Mouse (Mus musculus) heart, postnatal 0 days (tissue): ENCODE measurements at regions not wholly inside any gene's neighbourhood (a gene's known extent, or its start where the extent isn't known, plus 50 kb on each side); places are given as distances from the start of the nearest gene placed in this dataset.

ENCODE experiments used
- ATAC-seq: fragments of 200-750 bp; cut with Nextera tagmentation; 2 replicates; pipeline ENCODE4 v1.8.0; 2017; ENCODE audit warnings: low read depth, moderate number of reproducible peaks, moderate library complexity; ENCODE audit not compliant: insufficient read depth
- DNase-seq: peaks from one replicate; pipeline ENCODE4 v3.0.0-alpha.2; 2016; ENCODE audit warnings: low spot score
- H3K27ac ChIP-seq: fragments of 300-500 bp; sonication (generic); 2 replicates; pipeline ENCODE4 v1.5.1; 2014; ENCODE audit warnings: low read depth, mild to moderate bottlenecking
- H3K27me3 ChIP-seq: fragments of 300-500 bp; sonication (generic); 2 replicates; pipeline ENCODE4 v1.6.1; 2014; ENCODE audit warnings: low read length, mixed read lengths; ENCODE audit not compliant: control insufficient read depth, insufficient read depth
- H3K36me3 ChIP-seq: fragments of 300-500 bp; sonication (generic); replicated peaks from 2 replicates; pipeline ENCODE4 v1.6.1; 2014; ENCODE audit warnings: low read length, mixed read lengths; ENCODE audit not compliant: control insufficient read depth, insufficient read depth
- H3K4me1 ChIP-seq: fragments of 300-500 bp; sonication (generic); 2 replicates; pipeline ENCODE4 v1.6.1; 2014; ENCODE audit warnings: antibody characterized with exemption; ENCODE audit not compliant: control insufficient read depth, insufficient read depth
- H3K4me2 ChIP-seq: fragments of 300-500 bp; sonication (generic); 2 replicates; pipeline ENCODE4 v1.6.1; 2014; ENCODE audit warnings: low read depth, mild to moderate bottlenecking, low read length, moderate library complexity
- H3K4me3 ChIP-seq: fragments of 300-500 bp; sonication (generic); 2 replicates; pipeline ENCODE4 v1.5.1; 2014; ENCODE audit warnings: low read depth, low read length
- H3K9ac ChIP-seq: fragments of 300-500 bp; sonication (generic); replicated peaks from 2 replicates; pipeline ENCODE4 v1.6.1; 2014; ENCODE audit warnings: low read depth, low read length, mixed read lengths
- H3K9me3 ChIP-seq: fragments of 300-500 bp; sonication (generic); replicated peaks from 2 replicates; pipeline ENCODE4 v1.6.1; 2016; ENCODE audit warnings: low read length; ENCODE audit not compliant: control insufficient read depth
- CTCF ChIP-seq: IDR thresholded peaks from 2 replicates; pipeline ENCODE4 v1.5.1; 2016; ENCODE audit warnings: antibody characterized with exemption, control low read depth, low read depth
- EP300 ChIP-seq: IDR thresholded peaks from 2 replicates; pipeline ENCODE4 v1.6.1; 2016; ENCODE audit warnings: antibody characterized with exemption, low read depth
- WGBS: fragments of 180-500 bp; shearing (Covaris S2); extraction: QIAGEN DNeasy Blood & Tissue Kit; methylation state at CpG from one replicate; pipeline ENCODE4 v1.1.7; 2014; 5-methylcytosine and 5-hydroxymethylcytosine counted together

DNA sequence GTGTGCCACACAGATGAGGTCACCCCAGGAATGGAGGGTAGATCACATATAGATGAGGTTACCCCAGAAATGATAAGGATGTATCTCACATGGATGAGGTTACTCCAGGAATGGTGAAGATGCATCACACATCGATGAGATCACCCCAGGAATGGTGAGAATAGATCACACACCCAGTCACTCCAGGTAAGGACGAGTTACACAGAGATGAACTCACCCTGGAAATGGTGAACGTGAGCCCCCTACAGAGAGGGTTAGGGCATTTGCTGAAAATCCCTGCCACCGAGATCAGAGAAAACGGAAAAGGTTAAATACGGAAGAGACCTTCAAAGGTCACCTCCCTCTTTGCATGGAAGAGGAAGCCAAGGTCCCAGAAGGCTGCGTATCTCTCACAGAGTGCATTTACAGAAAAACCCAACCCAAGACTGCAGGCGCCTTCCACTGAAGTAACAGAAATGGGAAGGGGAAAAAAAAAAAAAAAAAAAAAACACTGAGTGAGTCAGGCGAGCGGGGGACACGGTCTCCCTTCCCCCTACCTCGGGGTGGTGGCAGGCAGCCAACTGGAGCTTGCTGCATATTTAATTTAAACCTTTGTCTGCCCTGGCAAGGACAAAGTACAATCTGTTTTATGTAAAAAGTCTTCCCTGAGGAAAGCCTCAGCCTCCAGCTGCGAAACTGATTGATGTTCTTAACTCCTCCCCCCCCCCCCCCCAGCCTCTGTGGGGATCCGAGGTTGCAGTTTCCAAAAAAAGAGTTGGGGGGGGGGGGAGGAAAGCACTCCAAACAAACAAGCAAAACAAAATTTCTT lies 175.8 kb upstream of the Jmjd1c start:
- H3K36me3 ChIP-seq = no peaks in the 10 kb centered on the region
- peak overlapping the region; percentile 95 for H3K27ac ChIP-seq
- H3K9me3 ChIP-seq = no peaks in the 10 kb centered on the region
- peak overlapping the region; percentile 36 for H3K9ac ChIP-seq
- H3K4me2 ChIP-seq = peak overlapping the region; percentile 64
- peak overlapping the region; percentile 38 for H3K4me3 ChIP-seq
- peaks cover 25% of the 10 kb centered on the region for H3K4me1 ChIP-seq
- peak; percentile 74; the same call in 1 of the 2 replicates for TF ChIP-seq EP300
- 0 out of 2 replicates have a peak, but pooled peaks have one; percentile 10 for TF ChIP-seq CTCF
- WGBS = under 1% methylated on average over 14 of the region's 14 CpGs
- DNase-seq = peak; percentile 89
- no peaks in the 10 kb centered on the region for H3K27me3 ChIP-seq
- ATAC-seq = peak; percentile 59

DNA sequence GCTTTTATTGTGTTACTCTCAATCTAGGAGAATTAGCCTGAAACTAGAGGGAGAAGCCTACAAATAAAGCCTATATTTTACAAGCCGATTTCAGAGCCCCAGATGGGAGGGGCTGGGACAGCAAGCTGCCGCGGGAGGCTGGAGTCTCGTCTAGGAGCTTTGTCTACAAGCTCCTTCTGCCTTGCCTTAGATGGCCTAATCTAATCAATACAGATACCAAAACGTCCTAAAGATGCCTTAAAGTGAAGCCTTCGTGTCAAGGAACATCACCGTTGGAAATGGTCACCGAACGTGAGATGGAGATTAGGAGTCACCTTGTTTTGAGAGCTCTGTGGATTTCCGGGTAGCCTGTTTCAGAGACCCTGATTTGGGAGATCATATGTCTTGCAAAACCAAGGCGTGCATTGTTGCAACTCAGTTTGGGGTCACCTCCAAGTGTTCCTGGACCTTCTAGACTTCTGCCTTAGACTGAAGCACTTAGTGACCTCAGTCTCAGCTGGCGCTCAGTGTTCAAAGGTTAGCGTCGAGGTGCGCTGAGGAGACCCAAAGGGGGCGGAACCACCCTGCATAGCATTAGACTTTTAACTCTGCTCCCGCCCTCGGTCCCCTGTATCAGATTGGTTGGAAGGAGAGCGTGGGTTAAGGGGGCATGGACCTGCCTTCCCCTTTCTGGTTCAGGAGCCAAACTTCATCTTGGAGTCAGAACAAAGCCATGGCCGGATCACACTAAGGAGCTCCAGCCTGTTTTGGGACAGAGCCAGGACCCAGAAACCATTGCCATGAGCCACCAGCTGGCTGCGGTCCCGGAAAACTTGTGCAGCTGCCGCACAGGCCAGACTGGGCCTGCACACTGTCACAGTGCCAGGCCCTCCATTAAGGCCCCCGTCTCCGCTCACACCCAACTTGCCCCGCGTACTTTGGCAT lies 174.9 kb upstream of the Jmjd1c start:
- H3K4me1 ChIP-seq = peaks cover 28% of the 10 kb centered on the region
- H3K9me3 ChIP-seq = no peaks in the 10 kb centered on the region
- H3K27ac ChIP-seq = peak overlapping the region; percentile 95
- peak overlapping the region; percentile 64 for H3K4me2 ChIP-seq
- no peaks in the 10 kb centered on the region for H3K27me3 ChIP-seq
- H3K9ac ChIP-seq = peak overlapping the region; percentile 36
- peak overlapping the region; percentile 38 for H3K4me3 ChIP-seq
- no peak for TF ChIP-seq CTCF
- TF ChIP-seq EP300 = peak; percentile 87
- WGBS = 5% methylated on average over 27 of the region's 27 CpGs
- peak; percentile 98 for DNase-seq
- H3K36me3 ChIP-seq = no peaks in the 10 kb centered on the region
- peak; percentile 91 for ATAC-seq

DNA sequence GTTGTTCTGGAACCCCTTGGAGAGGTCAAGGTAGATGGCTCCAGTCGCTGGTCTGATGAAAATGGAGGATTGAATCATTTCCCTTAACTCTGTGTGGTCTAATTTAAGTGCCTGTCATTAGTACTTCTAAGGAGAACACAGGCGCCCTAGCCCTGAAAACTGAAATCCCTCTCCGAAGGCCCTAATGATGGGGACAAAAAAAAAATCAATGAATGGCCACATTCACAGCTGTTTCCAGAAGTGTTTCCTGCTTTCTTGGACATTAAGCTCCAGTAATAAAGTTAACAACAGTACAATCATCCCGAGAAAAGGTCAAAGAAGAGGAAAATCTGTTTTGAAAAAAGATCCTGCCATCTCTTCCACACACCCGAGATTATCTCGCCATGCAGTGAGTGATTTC lies 174.1 kb upstream of the Jmjd1c start:
- H3K4me2 ChIP-seq = peak overlapping the region; percentile 64
- H3K9ac ChIP-seq = no peak overlapping the region
- no peak for DNase-seq
- H3K9me3 ChIP-seq = no peaks in the 10 kb centered on the region
- H3K4me1 ChIP-seq = peaks cover 28% of the 10 kb centered on the region
- no peaks in the 10 kb centered on the region for H3K36me3 ChIP-seq
- H3K27ac ChIP-seq = peak overlapping the region; percentile 95
- no peak overlapping the region for H3K4me3 ChIP-seq
- WGBS = 26% methylated on average over 6 of the region's 6 CpGs
- no peaks in the 10 kb centered on the region for H3K27me3 ChIP-seq
- TF ChIP-seq EP300 = no peak
- TF ChIP-seq CTCF = no peak
- peak; percentile 6; the same call in 1 of the 2 replicates for ATAC-seq

DNA sequence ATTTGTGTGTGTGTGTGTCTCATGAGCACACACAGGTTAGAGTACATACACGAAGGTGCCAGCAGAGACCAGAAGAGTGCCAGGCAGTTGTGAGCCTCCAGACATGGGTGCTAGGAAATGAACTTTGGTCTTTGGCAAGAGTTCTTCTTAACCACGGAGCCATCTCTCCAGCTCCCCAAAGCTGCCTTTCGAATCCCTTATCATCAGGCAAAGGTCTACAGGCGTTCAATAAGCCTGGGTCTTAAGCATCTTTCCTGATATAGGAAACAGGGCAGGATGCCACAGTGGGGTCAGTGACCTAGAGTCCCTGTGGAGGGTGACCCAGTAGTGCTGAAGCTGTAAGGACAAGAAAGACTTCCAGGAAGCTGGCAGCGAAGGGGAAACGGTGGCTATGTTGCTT lies 173.6 kb upstream of the Jmjd1c start:
- no peaks in the 10 kb centered on the region for H3K9me3 ChIP-seq
- no peak for ATAC-seq
- TF ChIP-seq CTCF = no peak
- TF ChIP-seq EP300 = no peak
- H3K9ac ChIP-seq = no peak overlapping the region
- no peaks in the 10 kb centered on the region for H3K27me3 ChIP-seq
- no peak overlapping the region for H3K4me2 ChIP-seq
- peaks cover 28% of the 10 kb centered on the region for H3K4me1 ChIP-seq
- no peak overlapping the region for H3K4me3 ChIP-seq
- no peaks in the 10 kb centered on the region for H3K36me3 ChIP-seq
- WGBS = 27% methylated on average over 6 of the region's 6 CpGs
- no peak for DNase-seq
- H3K27ac ChIP-seq = peak overlapping the region; percentile 95; the same call in 1 of the 2 replicates

DNA sequence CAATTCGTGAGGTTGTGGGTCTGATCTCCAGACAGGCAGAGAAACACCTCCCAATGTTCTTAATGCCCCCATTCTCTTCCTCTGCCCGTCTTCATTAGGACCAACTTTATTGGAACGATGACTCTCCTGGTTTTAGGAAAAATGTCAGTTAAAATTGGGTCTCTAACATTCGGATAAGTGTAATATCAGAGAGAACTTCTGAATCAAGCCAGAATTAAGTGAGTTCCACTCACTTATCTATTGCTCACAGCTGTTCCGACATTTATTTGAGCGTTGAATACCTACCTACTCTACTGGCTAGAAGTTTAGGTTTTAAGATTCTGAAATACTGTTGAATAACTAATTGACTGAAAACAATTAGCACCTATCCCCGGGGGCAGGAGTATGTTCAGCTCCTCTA lies 172.0 kb upstream of the Jmjd1c start:
- ATAC-seq (no peak), DNase-seq (no peak)
- no peak overlapping the region for H3K4me3 ChIP-seq
- no peaks in the 10 kb centered on the region for H3K9me3 ChIP-seq
- no peak for TF ChIP-seq EP300
- TF ChIP-seq CTCF = no peak
- no peak overlapping the region for H3K4me2 ChIP-seq
- peaks cover 37% of the 10 kb centered on the region for H3K4me1 ChIP-seq
- WGBS = 87% methylated on average over 7 of the region's 7 CpGs
- no peaks in the 10 kb centered on the region for H3K27me3 ChIP-seq
- H3K9ac ChIP-seq = no peak overlapping the region
- H3K27ac ChIP-seq = no peak overlapping the region
- no peaks in the 10 kb centered on the region for H3K36me3 ChIP-seq
